Mouse (Mus musculus): Measurements from ENCODE around the gene Sntb2. TPM values are rescaled to one million over a fixed set of nuclear protein-coding genes. Genes with fewer than 3 reads are reported as not detected.
"Not testable (repeated sequence)": the region's sequence is repeated elsewhere in the genome, so short reads cannot be mapped to it uniquely, and the experiment has no call there.

Sntb2 gene
- total and polyA plus RNA-seq, 3 experiments = 10.7 to 27.9 (median 21.7) TPM

GRCm38 (mm10) chr8:107033609-107034008 is 98.1 kb downstream of the Sntb2 start:
- not testable (repeated sequence) for DNase-seq

- no peak for DNase-seq
Measured at GRCm38 (mm10) chr8:107035641-107036040, 100.1 kb downstream of the Sntb2 start.

- peak; percentile 45 for DNase-seq
Measured at GRCm38 (mm10) chr8:107036626-107037025, 101.1 kb downstream of the Sntb2 start.

- DNase-seq = no peak
Measured at GRCm38 (mm10) chr8:107040632-107041031, 105.1 kb downstream of the Sntb2 start.

GRCm38 (mm10) chr8:107045478-107045877 is 109.9 kb downstream of the Sntb2 start:
- DNase-seq = no peak

GRCm38 (mm10) chr8:107046976-107047375 is 111.4 kb downstream of the Sntb2 start:
- peak; percentile 41 for DNase-seq

- DNase-seq = peak; percentile 93
Measured at GRCm38 (mm10) chr8:107048061-107048941, 112.8 kb downstream of the Sntb2 start, which contains the start of gene Pdf. Pdf (minus strand) TSS chr8:107048614.

GRCm38 (mm10) chr8:107049480-107049879 is 113.9 kb downstream of the Sntb2 start:
- DNase-seq = no peak

GRCm38 (mm10) chr8:107052046-107052445 is 116.5 kb downstream of the Sntb2 start:
- DNase-seq = peak; percentile 73

- DNase-seq = peak; percentile 98
Measured at GRCm38 (mm10) chr8:107056076-107056972, 120.8 kb downstream of the Sntb2 start, which contains the start of the genes Cog8 and Nip7. Cog8 (minus strand) TSS chr8:107056689. Nip7 (plus strand) TSS chr8:107056877.

GRCm38 (mm10) chr8:107056973-107057369 is 121.4 kb downstream of the Sntb2 start:
- DNase-seq = no peak

GRCm38 (mm10) chr8:107062613-107063012 is 127.1 kb downstream of the Sntb2 start:
- no peak for DNase-seq

GRCm38 (mm10) chr8:107065511-107066496 is 130.3 kb downstream of the Sntb2 start, which contains the start of gene Tmed6:
Tmed6 (minus strand) TSS chr8:107065644.
- peak; percentile 38 for DNase-seq

Other genes starting within 250 kb of the Sntb2 start
- under 1 TPM; 0.35 to 0.37 TPM for gene Has3, start 65.5 kb upstream of the Sntb2 start, total RNA-seq (2021)
- gene Has3, start 65.5 kb upstream of the Sntb2 start, polyA plus RNA-seq (2012; rRNA removed) = 0.50 and 0.68 TPM in 2 replicates
- 10 to 100 TPM; 40.6 to 50.1 TPM for gene Utp4, start 42.1 kb upstream of the Sntb2 start, total RNA-seq (2021)
- 17.2 and 20.5 TPM in 2 replicates for gene Utp4, start 42.1 kb upstream of the Sntb2 start, polyA plus RNA-seq (2012; rRNA removed)
- gene Vps4a, start 95.5 kb downstream of the Sntb2 start, total RNA-seq (2021) = 10 to 100 TPM; 78.8 to 99.8 TPM
- 17.8 and 19.4 TPM in 2 replicates for gene Vps4a, start 95.5 kb downstream of the Sntb2 start, polyA plus RNA-seq (2012; rRNA removed)
- gene Pdf, start 112.9 kb downstream of the Sntb2 start, total RNA-seq (2021) = 10 to 100 TPM; 40.4 to 62.3 TPM
- 133 and 144 TPM in 2 replicates for gene Pdf, start 112.9 kb downstream of the Sntb2 start, polyA plus RNA-seq (2012; rRNA removed)
- 10 to 100 TPM; 36.6 to 37.6 TPM for gene Cog8, start 120.9 kb downstream of the Sntb2 start, total RNA-seq (2021)
- gene Cog8, start 120.9 kb downstream of the Sntb2 start, polyA plus RNA-seq (2012; rRNA removed) = 31.1 and 36.8 TPM in 2 replicates
- 10 to 100 TPM; 49.3 to 54.3 TPM for gene Nip7, start 121.1 kb downstream of the Sntb2 start, total RNA-seq (2021)
- gene Nip7, start 121.1 kb downstream of the Sntb2 start, polyA plus RNA-seq (2012; rRNA removed) = 15.3 and 17.2 TPM in 2 replicates
- not detected for gene Tmed6, start 129.9 kb downstream of the Sntb2 start, total RNA-seq (2021)
- not detected in 2 replicates for gene Tmed6, start 129.9 kb downstream of the Sntb2 start, polyA plus RNA-seq (2012; rRNA removed)
- 10 to 100 TPM; 22.9 to 23.5 TPM for gene Terf2, start 160.8 kb downstream of the Sntb2 start, total RNA-seq (2021)
- 5.5 and 6.3 TPM in 2 replicates for gene Terf2, start 160.8 kb downstream of the Sntb2 start, polyA plus RNA-seq (2012; rRNA removed)
- gene Cyb5b, start 214.9 kb downstream of the Sntb2 start, total RNA-seq (2021) = 100 to 1,000 TPM; 384 to 492 TPM
- 212 and 282 TPM in 2 replicates for gene Cyb5b, start 214.9 kb downstream of the Sntb2 start, polyA plus RNA-seq (2012; rRNA removed)